Mouse (Mus musculus) left cerebral cortex, postnatal 4 days (tissue): ENCODE results near the gene Tsc2. TPM values are rescaled to one million over a fixed set of nuclear protein-coding genes. Genes with fewer than 3 reads are reported as not detected.
A peak's percentile ranks its signal among the peaks of the same experiment; 100 is the strongest.

ENCODE experiments used
- DNase-seq: peaks from one replicate; pipeline ENCODE4 v3.0.0-alpha.2; 2022
- intact Hi-C: fragments of 180-260 bp; cut with DNase I; formaldehyde crosslinking; loops from one replicate; pipeline ENCODE4 v1.15.1; 2025
- total RNA-seq, 2 experiments: library from RNA; stranded (reverse); gene quantifications; 2 replicates each; pipeline ENCODE4 v1.2.3; 2021

Gene Tsc2
- total RNA-seq, 2 experiments from 2014 or later, result 152 to 158 TPM

DNA sequence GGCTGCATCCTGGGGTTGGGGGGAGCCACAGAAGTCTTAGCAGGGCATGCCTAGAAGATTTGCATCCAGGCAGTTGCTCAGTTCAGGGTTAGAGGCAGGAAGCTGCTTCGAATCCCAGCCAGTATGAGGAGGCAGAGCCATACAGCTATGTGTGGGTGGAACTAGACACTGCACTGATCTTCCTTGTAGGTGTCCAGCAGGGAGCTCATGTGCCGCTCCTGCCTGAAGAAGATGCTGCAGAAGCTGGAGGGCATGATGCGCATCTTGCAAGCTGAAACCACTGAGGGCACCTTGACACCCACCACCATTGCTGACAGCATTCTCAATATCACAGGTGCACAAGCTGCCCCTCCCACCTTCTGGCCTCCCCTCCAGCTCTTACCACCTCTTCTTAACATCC, 52.9 kb downstream of the Tsc2 start:
- intact Hi-C loops, result no loop called here
- no peak for DNase-seq

DNA sequence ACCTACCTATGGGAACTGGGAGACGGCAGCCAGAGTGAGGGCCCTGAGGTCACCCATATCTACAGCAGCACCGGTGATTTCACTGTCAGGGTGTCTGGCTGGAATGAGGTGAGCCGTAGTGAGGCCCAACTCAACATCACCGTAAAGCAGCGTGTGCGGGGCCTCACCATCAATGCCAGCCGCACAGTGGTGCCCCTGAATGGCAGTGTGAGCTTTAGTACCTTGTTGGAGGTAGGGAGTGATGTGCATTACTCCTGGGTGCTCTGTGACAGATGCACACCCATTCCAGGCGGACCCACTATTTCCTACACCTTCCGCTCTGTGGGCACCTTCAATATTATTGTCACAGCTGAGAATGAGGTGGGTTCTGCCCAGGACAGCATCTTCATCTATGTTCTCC, 58.6 kb downstream of the Tsc2 start:
- intact Hi-C loops, result no loop called here
- DNase-seq, result no peak

DNA sequence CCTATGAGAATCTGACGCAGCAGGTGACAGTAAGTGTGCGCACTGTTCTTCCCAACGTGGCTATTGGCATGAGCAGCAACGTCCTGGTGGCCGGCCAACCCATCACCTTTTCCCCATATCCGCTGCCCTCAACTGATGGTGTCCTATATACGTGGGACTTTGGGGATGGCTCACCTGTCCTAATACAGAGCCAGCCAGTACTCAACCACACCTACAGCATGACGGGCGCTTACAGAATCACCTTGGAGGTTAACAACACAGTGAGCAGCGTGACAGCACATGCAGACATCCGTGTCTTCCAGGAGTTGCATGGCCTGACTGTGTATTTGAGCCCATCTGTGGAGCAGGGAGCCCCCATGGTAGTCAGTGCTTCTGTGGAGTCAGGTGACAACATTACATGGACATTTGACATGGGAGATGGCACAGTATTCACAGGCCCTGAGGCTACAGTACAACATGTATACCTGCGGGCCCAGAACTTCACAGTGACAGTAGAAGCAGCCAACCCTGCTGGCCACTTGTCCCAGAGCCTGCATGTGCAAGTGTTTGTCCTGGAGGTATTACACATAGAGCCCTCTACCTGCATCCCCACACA, 59.7 kb downstream of the Tsc2 start:
- intact Hi-C loops, result no loop called here
- DNase-seq, result no peak

DNA sequence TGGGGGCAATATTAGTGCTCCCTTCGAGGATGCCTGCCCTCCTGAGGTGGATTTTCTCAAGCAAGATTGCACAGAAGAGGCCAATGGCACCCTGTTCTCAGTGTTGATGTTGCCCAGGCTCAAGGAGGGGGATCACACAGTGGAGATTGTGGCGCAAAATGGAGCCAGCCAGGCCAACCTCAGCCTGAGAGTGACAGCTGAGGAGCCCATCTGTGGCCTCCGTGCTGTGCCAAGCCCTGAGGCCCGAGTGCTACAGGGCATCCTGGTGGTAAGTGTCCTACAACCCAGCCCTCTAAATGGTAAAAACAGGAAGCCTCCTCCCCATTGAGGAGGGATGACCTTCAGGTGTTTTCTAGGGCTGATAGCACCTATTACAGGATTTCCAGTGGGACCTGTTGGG, 62.6 kb downstream of the Tsc2 start:
- no peak for DNase-seq
- intact Hi-C loops, result no loop called here

DNA sequence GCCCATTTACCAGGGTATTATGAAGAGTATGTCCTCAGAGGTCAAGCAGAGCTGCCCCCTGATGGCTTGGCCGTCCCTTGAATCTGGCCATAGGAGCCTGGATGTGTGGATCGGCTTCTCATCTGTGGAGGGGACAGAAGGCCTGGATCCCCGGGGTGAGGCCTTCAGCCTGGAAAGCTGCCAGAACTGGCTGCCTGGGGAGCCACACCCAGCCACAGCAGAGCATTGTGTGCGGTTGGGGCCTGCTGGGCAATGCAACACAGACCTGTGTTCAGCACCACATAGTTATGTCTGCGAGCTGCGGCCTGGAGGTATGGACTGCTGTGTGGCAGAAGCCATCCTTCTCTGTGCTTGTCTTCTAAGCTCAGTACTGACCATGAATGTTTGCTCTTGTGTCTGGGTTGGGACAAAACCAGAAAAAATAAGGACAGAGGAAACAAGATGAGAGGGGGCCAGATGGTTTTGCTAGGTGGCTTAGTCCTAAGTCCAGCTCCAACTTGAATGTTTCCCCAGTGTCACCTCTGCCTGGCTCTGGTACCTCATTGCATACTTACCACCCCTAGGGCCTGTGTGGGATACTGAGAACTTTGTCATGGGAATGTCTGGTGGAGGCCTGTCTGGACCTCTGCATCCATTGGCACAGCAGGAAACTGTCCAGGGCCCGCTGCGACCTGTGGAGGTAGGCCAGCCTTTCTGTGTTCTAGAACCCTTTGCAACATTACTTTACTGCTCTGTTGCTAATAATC, 65.2 kb downstream of the Tsc2 start:
- DNase-seq, result no peak
- intact Hi-C loops, result no loop called here

GRCm38 (mm10) chr17:24565792-24566191, 66.6 kb downstream of the Tsc2 start:
- intact Hi-C loops, result no loop called here
- no peak for DNase-seq

- DNase-seq, result no peak
- intact Hi-C loops, result no loop called here
Measured at GRCm38 (mm10) chr17:24565092-24565491, 67.3 kb downstream of the Tsc2 start.

DNA sequence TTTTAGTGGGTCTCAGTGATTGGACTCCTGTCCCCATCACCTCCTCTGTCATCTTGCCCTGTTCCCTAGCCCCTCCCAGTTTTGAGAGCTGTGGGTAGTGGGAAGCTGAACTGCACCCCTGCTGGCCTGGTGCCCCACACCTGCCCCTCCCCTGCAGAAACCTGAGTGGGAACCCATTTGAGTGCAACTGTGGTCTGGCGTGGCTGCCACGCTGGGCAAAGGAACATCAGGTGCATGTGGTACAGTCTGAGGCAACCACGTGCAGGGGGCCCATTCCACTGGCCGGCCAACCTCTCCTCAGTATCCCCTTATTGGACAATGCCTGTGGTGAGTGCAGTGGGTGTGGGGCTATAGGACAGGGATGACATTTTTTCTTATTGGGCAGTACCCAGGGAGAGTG, 68.0 kb downstream of the Tsc2 start:
- intact Hi-C loops, result no loop called here

GRCm38 (mm10) chr17:24563638-24564037, 68.8 kb downstream of the Tsc2 start:
- intact Hi-C loops, result no loop called here
- DNase-seq, result no peak

More for the DNA sequence above, 68.0 kb downstream of the Tsc2 start:
- no peak for DNase-seq

- DNase-seq, result no peak
- intact Hi-C loops, result no loop called here
Measured at GRCm38 (mm10) chr17:24561592-24561991, 70.8 kb downstream of the Tsc2 start.

DNA sequence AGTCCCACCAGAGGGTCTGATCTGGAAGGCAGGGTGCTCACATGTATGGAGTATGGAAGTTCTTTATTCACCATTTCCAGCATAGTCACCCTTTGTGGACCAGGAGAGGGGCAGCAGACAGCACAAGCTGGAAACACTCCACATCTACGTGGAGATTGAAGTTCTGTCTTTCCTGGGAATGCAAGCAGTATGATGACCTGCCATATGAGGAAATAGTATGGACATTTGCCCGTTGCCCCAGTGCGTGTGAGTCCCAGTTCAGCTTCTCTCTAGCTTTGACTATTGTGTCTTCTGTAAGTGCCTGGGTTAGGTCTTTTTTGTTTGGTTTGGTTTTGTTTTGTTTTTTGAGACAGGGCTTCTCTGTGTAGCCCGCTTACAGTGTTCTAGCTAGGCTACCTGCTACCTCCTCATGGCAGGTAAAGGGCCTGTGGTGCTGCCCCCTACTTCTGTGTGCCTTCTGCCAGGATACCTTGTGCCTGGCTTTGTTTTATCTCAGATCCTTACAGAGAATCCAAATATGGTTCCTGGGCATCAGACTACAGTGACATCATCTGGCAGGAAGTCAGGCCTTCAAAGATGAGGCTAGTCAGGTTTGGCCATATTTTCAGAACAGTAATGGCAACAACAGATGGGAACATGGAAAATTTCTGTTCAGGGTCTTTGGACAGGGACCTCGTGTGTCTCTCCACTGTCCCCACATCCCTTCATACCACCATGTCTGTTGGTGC, 72.0 kb downstream of the Tsc2 start:
- intact Hi-C loops, result no loop called here
- DNase-seq, result no peak

DNA sequence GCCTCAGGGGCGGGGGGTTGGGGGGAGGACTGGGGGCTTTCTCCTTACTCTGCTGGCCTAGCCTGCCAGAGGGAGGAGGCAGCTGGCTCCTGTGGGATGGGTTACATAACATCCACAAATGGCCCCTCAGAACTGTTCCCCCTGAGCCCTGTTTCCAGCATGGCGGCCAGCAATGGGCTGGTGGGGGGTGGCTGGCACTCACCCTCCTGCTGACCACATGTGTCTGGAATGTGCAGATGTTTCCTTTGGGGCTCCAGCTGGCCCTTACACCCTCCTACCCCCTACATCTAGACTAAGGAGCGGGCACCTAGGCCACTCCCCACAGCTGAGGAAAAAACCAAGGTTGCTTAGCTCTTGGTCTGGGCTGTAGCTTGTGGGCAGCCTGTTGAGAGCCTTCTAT, 73.3 kb downstream of the Tsc2 start:
- intact Hi-C loops, result no loop called here
- DNase-seq, result no peak

GRCm38 (mm10) chr17:24558600-24559099, 73.8 kb downstream of the Tsc2 start:
- no peak for DNase-seq
- intact Hi-C loops, result no loop called here

DNA sequence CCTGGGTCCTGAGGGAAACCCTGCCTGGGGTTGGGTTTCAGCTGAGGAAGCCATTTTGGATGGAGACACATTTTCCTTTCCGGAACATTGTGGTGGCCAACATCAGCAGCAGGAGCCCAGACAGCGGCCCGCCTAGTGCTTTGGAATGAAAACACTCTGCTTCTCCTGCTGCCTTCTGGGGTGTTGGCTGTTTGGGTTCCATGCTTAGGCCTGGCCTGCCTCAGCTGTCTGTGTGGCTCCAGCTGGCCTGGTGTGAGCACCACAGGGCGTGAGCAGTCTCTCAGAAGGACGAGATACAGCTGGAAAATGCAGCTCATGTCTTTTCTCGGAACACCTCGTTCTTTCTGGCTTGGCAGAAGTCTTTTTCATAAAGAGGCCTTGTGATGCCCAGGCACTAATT, 75.3 kb downstream of the Tsc2 start:
- intact Hi-C loops, result no loop called here
- no peak for DNase-seq

GRCm38 (mm10) chr17:24551050-24551444, 81.4 kb downstream of the Tsc2 start:
- no peak for DNase-seq
- intact Hi-C loops, result no loop called here

- intact Hi-C loops, result no loop called here
Measured at GRCm38 (mm10) chr17:24550416-24551049, 81.9 kb downstream of the Tsc2 start.

DNA sequence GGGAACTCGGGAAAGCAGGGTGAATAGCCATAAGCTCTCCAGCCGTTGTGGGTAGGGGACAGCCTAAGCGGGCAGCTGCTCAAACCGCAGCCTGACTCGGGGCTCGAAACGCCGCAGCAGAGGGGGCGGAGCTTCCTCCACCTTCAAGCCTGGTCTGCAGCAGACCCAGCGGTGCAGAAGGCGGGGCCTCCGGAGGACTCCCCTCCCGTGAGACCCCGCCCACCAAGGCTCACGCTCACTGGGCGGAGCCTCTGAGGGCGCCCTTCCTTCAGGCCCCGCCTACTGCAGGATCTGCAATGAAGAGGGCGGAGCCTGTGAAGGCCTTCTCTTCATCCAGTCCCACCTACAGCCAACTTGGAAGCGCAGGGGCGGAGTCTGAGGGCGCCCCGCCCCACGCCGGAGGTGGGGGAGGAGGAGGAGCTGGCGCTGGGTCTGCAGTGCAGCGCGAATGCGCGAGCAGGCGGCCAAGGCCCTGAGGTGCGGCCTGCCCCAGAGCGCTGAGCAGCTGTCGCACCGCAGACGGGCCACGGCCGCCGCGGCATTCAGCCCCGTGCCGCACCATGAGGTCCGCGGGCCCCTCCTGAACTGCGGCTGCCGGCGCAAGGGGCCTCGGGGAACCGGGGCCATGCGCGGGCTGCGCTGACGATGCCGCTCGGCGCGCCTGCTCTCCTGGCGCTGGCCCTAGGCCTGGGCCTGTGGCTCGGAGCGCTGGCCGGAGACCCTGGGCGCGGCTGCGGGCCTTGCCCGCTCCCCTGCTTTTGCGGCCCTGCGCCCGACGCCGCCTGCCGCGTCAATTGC, 82.6 kb downstream of the Tsc2 start, which contains the start of gene Pkd1:
Pkd1 (plus strand) TSS at position 217 of the 798 bp plus-strand sequence.
- peak; percentile 98 for DNase-seq
- intact Hi-C loops, result no loop called here

More at GRCm38 (mm10) chr17:24550416-24551049, 81.9 kb downstream of the Tsc2 start:
- peak; percentile 87 for DNase-seq

DNA sequence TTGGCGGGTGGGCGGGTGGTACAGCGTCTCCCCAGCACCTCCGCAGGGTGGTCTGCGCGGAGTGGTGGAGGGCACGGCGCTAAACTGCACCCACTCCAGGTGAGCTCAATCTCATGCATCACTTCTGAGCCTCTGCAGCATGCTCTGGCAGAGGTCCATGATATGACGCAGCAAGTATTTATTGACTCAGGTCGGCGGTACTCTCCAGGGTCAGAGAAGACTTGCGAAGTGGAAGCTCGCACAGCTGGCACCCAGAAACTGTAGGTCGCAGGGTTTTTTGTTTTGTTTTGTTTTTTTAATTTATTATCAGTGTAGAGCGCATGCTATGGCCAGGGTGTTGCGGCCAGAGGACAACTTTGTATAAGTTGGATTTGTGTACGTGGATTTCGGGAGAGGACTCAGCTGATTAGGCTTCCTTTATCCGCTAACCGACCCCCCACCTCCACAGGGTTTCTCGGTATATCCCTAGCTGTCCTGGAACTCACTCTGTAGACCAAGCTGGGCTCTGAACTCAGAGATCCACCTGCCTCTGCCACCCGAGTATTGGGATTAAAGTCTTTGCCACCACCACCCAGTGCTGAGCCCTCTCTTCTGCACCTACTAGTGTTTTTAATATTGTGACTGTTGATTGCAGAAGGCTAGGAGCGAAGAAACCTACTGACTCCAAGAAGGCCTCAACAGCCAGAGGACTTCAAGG, 83.4 kb downstream of the Tsc2 start:
- peak; percentile 21 for DNase-seq
- intact Hi-C loops, result no loop called here

- intact Hi-C loops, result no loop called here
- DNase-seq, result no peak
Measured at GRCm38 (mm10) chr17:24548435-24548834, 84.0 kb downstream of the Tsc2 start.

- DNase-seq, result no peak
- intact Hi-C loops, result no loop called here
Measured at GRCm38 (mm10) chr17:24546234-24546633, 86.2 kb downstream of the Tsc2 start.
